Mouse (Mus musculus) hindbrain, embryonic 10.5 days (tissue): ENCODE results near the gene Arsg. TPM values are rescaled to one million over a fixed set of nuclear protein-coding genes. Genes with fewer than 3 reads are reported as not detected.
"Not testable (repeated sequence)": the region's sequence is repeated elsewhere in the genome, so short reads cannot be mapped to it uniquely, and the experiment has no call there.

Experiments
- DNase-seq: peaks from one replicate; pipeline ENCODE4 v3.0.0-alpha.2; 2017; ENCODE audit warnings: low spot score
- H3K27ac ChIP-seq: fragments of 300-500 bp; sonication (generic); 2 replicates; pipeline ENCODE4 v1.5.1; 2016; ENCODE audit warnings: mild to moderate bottlenecking, moderate library complexity
- H3K27me3 ChIP-seq: fragments of 300-500 bp; sonication (generic); 2 replicates; pipeline ENCODE4 v1.6.1; 2016; ENCODE audit warnings: mild to moderate bottlenecking; ENCODE audit not compliant: poor library complexity, insufficient read depth, severe bottlenecking
- H3K36me3 ChIP-seq: fragments of 300-500 bp; sonication (generic); 2 replicates; pipeline ENCODE4 v1.6.1; 2016; ENCODE audit warnings: mild to moderate bottlenecking, moderate library complexity
- H3K4me1 ChIP-seq: fragments of 300-500 bp; sonication (generic); replicated peaks from 2 replicates; pipeline ENCODE4 v1.6.1; 2016; ENCODE audit warnings: mild to moderate bottlenecking
- H3K4me3 ChIP-seq: fragments of 300-500 bp; sonication (generic); 2 replicates; pipeline ENCODE4 v1.5.1; 2016; ENCODE audit warnings: mild to moderate bottlenecking, moderate library complexity
- H3K9me3 ChIP-seq: fragments of 300-500 bp; sonication (generic); 2 replicates; pipeline ENCODE4 v1.6.1; 2016; ENCODE audit warnings: mild to moderate bottlenecking, moderate library complexity
- WGBS: fragments of 180-500 bp; shearing (Covaris S2); methylation state at CpG from one replicate; pipeline ENCODE4 v1.1.7; 2016; 5-methylcytosine and 5-hydroxymethylcytosine counted together
- polyA plus RNA-seq: library from polyadenylated mRNA; unstranded; fragments of >200 nt; fragmentation: Nextera tagmentation; extraction: Ambion mirVana; gene quantifications from 2 replicates; pipeline ENCODE4 v1.2.1, GENCODE M21; 2016

The Arsg gene
- polyA plus RNA-seq, 1 experiment from 2014 or later = 3.8 TPM

DNA sequence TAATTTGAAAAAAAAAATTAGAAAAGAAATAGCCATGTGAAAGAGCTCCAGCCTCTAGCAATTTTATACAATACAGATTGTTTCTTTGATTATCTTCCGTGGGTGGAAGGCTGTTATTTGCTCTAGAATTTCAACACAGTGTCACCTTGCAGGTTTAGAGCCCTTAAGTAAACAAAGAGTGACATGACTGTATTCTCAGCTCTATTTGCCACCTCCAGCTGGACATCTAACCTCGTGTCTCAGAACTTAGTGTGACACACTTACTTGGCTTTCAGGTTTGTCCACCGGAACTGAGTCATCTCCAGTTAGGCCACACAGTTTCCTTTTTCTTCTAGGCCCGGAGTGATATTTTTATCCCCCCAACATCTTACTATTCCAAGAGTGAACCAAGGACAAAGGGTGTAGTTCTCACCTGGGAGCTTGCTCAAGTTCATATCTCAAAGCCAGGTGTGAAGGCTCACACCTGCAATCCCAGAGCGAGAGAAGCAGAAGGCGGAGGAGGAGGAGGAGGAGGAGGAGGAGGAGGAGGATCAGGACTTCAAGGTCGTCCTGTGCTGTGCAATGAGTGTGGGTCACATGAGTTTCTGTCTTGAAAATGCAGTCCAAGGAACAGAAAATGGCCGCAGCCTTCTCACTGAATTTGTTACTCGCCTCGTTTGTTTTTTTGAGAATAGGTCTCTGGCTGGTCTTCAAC lies 15.0 kb downstream of the Arsg start:
- no peak overlapping the region for H3K4me3 ChIP-seq
- no peaks in the 10 kb centered on the region for H3K9me3 ChIP-seq
- WGBS = 84% methylated on average over 10 of the region's 10 CpGs
- peaks cover 9% of the 10 kb centered on the region; the same call in 1 of the 2 replicates for H3K27me3 ChIP-seq
- no peak for DNase-seq
- H3K36me3 ChIP-seq = no peaks in the 10 kb centered on the region
- H3K4me1 ChIP-seq = 0 out of 2 replicates have a peak, but pooled peaks cover 5% of the 10 kb centered on the region
- no peak overlapping the region for H3K27ac ChIP-seq

DNA sequence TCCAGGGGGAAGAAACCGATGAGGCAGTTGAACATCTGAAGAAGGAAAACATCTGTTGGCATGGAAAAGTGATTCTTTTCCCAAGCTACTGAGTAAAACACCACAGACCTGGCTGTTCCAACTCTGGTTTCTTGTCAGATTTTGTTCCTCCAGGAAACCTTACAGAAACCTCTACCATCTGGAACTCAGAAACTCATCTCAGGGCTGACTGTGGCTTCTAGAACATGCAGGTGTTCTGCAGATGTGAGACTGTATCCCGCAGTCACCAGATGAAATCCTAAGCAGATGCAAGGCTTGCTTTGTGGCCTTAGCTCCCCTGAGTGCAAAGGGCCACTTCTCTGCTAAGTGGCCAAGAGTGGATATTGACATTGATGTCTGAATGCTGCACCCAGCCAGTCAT lies 16.6 kb downstream of the Arsg start:
- H3K27ac ChIP-seq = no peak overlapping the region
- H3K27me3 ChIP-seq = peaks cover 9% of the 10 kb centered on the region; the same call in 1 of the 2 replicates
- peaks cover 10% of the 10 kb centered on the region for H3K4me1 ChIP-seq
- H3K4me3 ChIP-seq = no peak overlapping the region
- WGBS = 81% methylated on average over 2 of the region's 2 CpGs
- no peaks in the 10 kb centered on the region for H3K36me3 ChIP-seq
- H3K9me3 ChIP-seq = no peaks in the 10 kb centered on the region
- DNase-seq = no peak

DNA sequence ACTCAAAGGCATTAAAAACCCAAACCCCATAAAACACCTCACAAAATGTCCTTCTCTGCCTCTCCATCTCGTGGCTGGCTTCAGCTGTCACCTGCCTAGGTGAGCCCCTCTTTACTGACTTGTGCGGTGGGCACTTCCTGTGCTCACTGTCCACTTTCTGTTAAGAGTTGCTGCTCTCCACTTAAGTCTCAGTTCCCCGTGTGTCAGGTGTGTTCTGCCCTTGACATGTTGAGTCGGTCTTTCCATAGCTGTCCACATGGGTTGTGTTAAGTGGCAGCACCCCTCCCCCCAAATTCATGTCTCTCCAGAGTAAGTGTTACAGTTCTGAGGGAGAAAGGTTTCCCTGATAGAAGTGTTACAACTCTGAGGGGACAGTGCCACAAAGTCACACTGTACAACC lies 18.7 kb downstream of the Arsg start:
- Histone ChIP-seq H3K4me1 (peaks cover 26% of the 10 kb centered on the region), H3K27ac (no peak overlapping the region), H3K4me3 (no peak overlapping the region), H3K27me3 (peaks cover 9% of the 10 kb centered on the region; the same call in 1 of the 2 replicates), H3K36me3 (no peaks in the 10 kb centered on the region), H3K9me3 (no peaks in the 10 kb centered on the region)
- 82% methylated on average over 4 of the region's 4 CpGs for WGBS
- no peak for DNase-seq

DNA sequence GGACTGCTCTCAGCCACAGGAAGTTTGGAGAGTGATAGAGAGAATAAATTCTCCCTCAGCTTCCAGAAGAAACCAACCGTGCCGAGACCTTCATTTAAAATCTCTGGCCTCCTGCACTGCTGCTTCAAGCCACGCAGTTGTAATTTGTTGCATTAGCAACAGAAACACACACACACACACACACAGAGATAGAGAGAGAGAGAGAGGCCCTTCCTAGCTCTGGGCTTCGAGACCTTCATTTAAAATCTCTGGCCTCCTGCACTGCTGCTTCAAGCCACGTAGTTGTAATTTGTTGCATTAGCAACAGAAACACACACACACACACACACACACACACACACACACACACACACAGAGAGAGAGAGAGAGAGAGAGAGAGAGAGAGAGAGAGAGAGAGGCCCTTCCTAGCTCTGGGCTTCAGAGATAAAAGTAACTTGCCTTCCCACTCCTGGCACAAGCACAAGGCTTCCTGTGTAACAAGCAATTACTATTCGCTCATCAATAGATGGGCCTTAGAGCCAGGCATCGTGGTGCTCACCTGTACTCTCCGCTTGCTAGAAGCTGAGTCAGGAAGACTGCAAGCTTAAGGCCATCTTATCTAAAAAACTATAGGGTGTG lies 19.8 kb downstream of the Arsg start:
- H3K4me1 ChIP-seq = peaks cover 37% of the 10 kb centered on the region
- 90% methylated on average over 8 of the region's 8 CpGs for WGBS
- not testable (repeated sequence) for H3K27me3 ChIP-seq, H3K27ac ChIP-seq, DNase-seq, H3K36me3 ChIP-seq, H3K9me3 ChIP-seq, H3K4me3 ChIP-seq

DNA sequence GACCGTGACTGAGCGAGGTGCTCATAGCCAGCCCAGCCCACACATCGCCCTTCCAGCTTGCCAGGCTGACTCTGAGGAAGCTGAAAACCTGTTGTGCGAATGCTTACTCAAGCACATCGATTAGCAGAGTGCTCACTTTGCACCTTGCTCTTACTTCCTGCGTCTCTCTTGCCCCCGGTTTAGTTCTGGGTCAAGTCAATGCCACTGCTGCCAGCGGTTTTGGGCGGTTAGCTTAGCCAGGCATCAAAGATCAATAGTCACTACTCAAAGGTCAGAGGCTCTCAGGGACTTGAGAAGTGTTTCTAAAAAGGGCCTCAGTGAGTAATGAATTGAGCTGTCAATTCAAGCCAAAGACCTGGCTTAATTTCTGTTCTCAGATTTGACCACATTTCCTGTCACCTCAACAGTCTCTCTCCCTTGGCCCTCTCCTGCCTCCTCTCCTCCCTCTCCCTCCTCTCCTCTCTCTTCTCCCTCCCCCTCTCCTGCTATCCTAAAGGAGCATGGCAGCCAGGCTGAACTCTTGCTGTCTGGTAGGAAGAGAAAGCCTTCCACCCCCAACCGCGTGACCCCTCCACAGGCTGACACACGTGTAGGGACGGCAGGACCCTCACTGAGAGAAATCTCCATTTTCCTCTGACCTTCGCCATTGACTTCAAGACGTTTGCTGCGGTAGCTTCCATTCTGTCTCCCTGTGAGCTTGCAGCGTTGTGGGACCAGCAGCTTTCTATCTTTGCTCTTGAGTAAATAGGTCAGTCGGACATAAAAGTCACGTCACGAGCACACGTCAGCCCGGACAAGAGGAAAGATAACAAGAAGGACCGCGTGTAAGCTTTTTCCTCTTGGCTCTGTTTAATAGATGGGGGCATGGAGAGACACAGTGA lies 22.0 kb downstream of the Arsg start:
- 60% methylated on average over 24 of the region's 24 CpGs for WGBS
- H3K4me3 ChIP-seq = no peak overlapping the region
- H3K27ac ChIP-seq = peak overlapping the region; percentile 62
- DNase-seq = no peak
- H3K9me3 ChIP-seq = no peaks in the 10 kb centered on the region
- peaks cover 9% of the 10 kb centered on the region; the same call in 1 of the 2 replicates for H3K27me3 ChIP-seq
- H3K36me3 ChIP-seq = no peaks in the 10 kb centered on the region
- H3K4me1 ChIP-seq = peaks cover 40% of the 10 kb centered on the region

DNA sequence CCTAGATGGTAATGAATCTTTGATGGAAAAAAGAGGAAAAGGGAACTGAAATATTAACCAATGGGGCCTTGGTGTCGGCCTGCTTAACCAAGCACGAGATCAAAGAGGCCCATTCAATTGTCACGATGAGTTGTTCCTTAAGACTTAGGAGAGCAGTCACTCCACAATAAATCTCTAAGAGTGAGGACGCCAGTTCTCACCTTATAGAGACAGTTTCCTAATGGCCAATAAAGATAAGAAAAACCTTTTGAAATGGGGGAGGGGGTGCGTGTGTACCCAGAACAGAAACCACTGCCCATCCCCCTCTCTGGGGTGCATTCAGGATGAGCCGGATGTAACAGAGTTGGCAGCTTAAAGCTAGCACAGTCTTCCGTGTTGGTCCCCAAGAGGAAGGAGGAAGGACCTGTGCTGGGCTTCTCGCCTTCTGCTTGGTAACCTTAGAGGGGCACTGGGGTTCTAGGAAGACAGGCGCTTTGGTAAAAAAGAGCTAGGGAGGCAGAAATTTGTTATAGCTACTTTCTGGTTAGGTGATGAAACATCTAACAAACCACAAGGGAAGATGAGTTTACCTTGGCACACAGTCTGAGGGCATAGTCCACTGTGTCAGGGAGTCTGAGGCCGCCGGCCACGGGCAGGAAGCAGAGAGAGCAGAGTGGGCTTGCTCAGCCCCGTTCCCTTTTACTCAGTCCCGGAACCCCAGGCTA lies 22.7 kb downstream of the Arsg start:
- H3K36me3 ChIP-seq = no peaks in the 10 kb centered on the region
- H3K4me1 ChIP-seq = peaks cover 40% of the 10 kb centered on the region
- no peaks in the 10 kb centered on the region for H3K9me3 ChIP-seq
- H3K4me3 ChIP-seq = no peak overlapping the region
- WGBS = 64% methylated on average over 14 of the region's 14 CpGs
- H3K27me3 ChIP-seq = peaks cover 9% of the 10 kb centered on the region; the same call in 1 of the 2 replicates
- H3K27ac ChIP-seq = no peak overlapping the region
- no peak for DNase-seq

DNA sequence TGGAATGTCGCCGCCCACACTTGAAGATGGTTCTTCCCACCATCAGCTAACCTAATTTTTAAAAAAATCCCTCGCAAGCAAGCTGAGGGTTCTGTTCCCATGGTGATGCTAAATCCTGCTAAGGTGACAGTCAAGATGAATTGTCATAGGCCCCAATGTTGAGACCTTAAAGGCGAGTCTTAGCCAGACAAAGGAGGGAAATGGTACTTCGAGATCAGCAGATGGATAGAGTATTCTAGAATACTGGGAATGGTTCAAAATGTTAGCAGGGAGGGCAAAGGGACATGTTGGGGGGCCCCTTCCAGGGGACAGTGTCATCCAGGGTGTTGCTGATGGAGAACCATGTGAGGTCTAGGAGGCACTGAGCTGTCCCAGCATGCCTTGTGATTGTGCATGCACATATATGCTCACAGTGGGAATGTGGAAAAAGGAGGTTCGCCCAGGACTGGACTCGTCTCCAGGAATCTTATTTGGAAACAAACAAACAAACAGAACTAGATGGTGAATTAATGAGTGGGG lies 23.4 kb downstream of the Arsg start:
- no peaks in the 10 kb centered on the region for H3K36me3 ChIP-seq
- peaks cover 40% of the 10 kb centered on the region for H3K4me1 ChIP-seq
- DNase-seq = no peak
- no peak overlapping the region for H3K4me3 ChIP-seq
- no peaks in the 10 kb centered on the region for H3K9me3 ChIP-seq
- peaks cover 9% of the 10 kb centered on the region; the same call in 1 of the 2 replicates for H3K27me3 ChIP-seq
- WGBS = 86% methylated on average over 7 of the region's 7 CpGs
- no peak overlapping the region for H3K27ac ChIP-seq

DNA sequence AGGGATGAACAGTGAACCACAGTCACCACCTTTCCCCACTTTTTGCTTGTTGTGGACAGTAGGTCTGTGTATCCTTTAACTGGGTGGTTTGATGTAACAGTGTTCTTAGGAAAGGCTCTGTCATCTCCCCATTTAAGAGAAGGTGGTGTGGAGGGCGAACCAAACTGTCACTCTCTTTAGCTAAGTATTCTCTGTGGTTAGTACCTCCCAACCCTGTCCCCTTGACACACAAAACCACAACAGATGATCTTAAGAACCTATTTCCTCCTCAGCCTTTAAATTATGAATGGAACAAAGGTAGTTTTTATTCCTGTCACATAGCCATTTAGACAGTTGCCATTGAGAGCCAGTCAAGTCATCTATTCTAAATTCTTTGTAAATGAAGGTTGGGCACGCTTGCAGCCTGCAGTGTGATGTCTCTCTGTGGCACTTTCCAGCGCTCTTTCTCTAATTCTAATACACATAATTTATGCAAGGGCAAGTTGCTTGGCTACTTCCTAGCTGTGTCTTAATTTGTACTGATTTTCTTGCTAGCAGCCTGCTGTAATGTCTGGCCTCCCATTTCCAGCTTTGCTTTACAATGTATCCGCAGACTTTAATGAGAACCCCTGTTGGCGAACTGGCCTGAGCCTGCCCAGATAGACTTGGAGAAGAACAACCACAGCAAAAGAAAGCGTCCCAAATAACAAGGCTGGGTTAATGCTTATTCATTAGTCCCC lies 24.0 kb downstream of the Arsg start:
- H3K4me3 ChIP-seq = no peak overlapping the region
- no peak for DNase-seq

DNA sequence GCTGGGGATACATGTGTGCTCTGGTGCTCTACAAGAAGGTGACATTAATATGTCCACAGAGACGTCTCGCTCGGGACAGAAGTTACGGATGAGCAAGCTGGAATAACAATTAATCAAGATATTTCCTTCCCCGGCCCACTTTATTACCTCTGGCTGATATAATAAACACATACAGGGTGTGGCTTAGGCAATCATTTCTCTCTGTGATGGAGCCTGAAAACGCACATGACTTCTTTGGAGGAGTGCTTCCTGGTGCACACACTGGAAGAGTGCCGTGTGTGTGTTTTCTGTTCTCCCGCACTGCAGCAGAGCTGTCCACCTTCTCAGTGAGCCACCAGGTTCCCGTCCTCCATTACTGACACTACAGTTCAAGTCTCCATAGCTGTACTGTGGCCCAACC lies 24.8 kb downstream of the Arsg start:
- WGBS = 85% methylated on average over 9 of the region's 9 CpGs
- no peak overlapping the region for H3K4me3 ChIP-seq
- H3K27me3 ChIP-seq = no peaks in the 10 kb centered on the region
- H3K4me1 ChIP-seq = peaks cover 40% of the 10 kb centered on the region
- no peak overlapping the region; the same call in 1 of the 2 replicates for H3K27ac ChIP-seq
- H3K9me3 ChIP-seq = no peaks in the 10 kb centered on the region
- no peak for DNase-seq
- H3K36me3 ChIP-seq = no peaks in the 10 kb centered on the region

More for the DNA sequence above, 24.0 kb downstream of the Arsg start:
- H3K9me3 ChIP-seq = no peaks in the 10 kb centered on the region
- H3K27ac ChIP-seq = no peak overlapping the region
- 0 out of 2 replicates have a peak, but pooled peaks cover 4% of the 10 kb centered on the region for H3K27me3 ChIP-seq
- WGBS = 73% methylated on average over 6 of the region's 6 CpGs
- no peaks in the 10 kb centered on the region for H3K36me3 ChIP-seq
- peaks cover 40% of the 10 kb centered on the region for H3K4me1 ChIP-seq

DNA sequence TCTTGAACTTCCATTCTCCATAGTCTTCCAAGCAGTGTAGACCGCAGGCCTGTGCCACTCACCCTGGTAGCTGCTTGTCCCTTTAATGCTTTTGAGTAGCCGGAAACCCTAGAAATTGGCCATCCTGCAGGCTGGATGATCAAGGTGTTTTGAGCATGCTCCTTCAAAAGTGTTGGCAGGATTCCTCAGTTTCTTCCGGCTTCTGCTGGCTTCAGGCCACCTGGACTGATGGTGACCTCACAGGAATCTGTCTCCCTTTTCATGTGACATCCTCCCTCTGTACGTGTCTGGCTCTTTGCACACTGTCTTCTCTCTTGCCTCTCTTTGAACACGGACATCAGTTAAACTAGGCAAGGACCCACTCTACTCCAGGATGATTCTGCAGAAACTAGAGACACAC lies 27.0 kb downstream of the Arsg start:
- Histone ChIP-seq H3K9me3 (no peaks in the 10 kb centered on the region), H3K4me1 (peaks cover 31% of the 10 kb centered on the region), H3K27me3 (no peaks in the 10 kb centered on the region), H3K4me3 (no peak overlapping the region), H3K27ac (no peak overlapping the region), H3K36me3 (no peaks in the 10 kb centered on the region)
- DNase-seq = no peak
- 95% methylated on average over 5 of the region's 5 CpGs for WGBS

DNA sequence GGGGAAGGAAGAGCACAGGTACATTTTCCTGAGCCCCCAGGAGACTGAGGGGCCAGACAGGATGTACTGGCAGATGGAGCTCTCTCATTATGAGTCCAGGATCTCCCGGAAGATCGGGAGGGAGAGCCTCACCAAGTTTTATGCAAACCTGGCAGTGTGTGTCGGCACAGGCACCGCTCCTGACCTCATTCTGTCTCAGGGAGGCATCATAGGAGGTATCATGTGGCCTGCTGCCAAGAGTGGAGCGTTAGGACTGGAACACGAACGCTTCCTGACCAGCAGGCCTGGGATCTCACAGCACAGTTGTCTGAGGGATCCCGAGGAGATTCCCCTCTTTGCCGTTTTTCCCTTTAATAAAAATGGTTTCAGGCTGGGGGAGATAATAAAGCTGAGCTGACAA lies 31.8 kb downstream of the Arsg start:
- peaks cover 11% of the 10 kb centered on the region for H3K4me1 ChIP-seq
- no peaks in the 10 kb centered on the region for H3K9me3 ChIP-seq
- no peak overlapping the region for H3K27ac ChIP-seq
- H3K4me3 ChIP-seq = no peak overlapping the region
- WGBS = 89% methylated on average over 9 of the region's 9 CpGs
- H3K36me3 ChIP-seq = no peaks in the 10 kb centered on the region
- no peak for DNase-seq
- no peaks in the 10 kb centered on the region for H3K27me3 ChIP-seq

DNA sequence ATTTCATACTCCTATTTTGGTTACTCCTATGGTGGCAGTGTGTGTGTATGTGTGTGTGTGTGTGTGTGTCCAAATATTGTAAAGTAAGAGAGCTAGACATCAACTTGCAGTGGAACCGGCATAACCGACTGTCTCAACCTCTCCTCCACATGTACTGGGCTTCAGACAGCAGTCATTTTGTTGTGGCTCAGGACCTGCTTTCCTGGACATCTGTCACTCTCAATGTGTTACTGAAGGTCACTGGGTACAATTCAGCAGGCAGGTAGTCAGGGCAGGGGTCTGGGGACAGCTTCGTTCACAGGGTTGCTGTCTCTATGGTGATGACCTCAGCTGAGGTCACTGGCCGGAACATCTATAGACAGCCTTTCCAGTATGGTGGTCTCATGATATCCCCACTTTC lies 32.6 kb downstream of the Arsg start:
- WGBS = 78% methylated on average over 4 of the region's 4 CpGs
- Histone ChIP-seq H3K36me3 (no peaks in the 10 kb centered on the region), H3K4me1 (peaks cover 11% of the 10 kb centered on the region), H3K27me3 (no peaks in the 10 kb centered on the region), H3K27ac (no peak overlapping the region), H3K9me3 (no peaks in the 10 kb centered on the region), H3K4me3 (no peak overlapping the region)
- DNase-seq = no peak
